Mouse (Mus musculus) lung, embryonic 14.5 days (tissue): ENCODE data around the gene Nxpe5. TPM values are rescaled to one million over a fixed set of nuclear protein-coding genes. Genes with fewer than 3 reads are reported as not detected.

ENCODE experiments used
- ATAC-seq: fragments of 200-750 bp; cut with Nextera tagmentation; 2 replicates; pipeline ENCODE4 v1.8.0; 2017; ENCODE audit warnings: mild to moderate bottlenecking, moderate TSS enrichment, moderate library complexity; ENCODE audit not compliant: insufficient read depth
- DNase-seq: peaks from one replicate; pipeline ENCODE4 v3.0.0-alpha.2; 2015
- H3K27ac ChIP-seq: fragments of 300-500 bp; sonication (generic); 2 replicates; pipeline ENCODE4 v1.5.1; 2014; ENCODE audit warnings: low read depth, mild to moderate bottlenecking, moderate library complexity
- H3K27me3 ChIP-seq: fragments of 300-500 bp; sonication (generic); 2 replicates; pipeline ENCODE4 v1.6.1; 2014; ENCODE audit warnings: low read length, control low read depth; ENCODE audit not compliant: insufficient read depth
- H3K36me3 ChIP-seq: fragments of 300-500 bp; sonication (generic); 2 replicates; pipeline ENCODE4 v1.6.1; 2014; ENCODE audit warnings: control low read depth; ENCODE audit not compliant: insufficient read depth
- H3K4me1 ChIP-seq: fragments of 300-500 bp; sonication (generic); 2 replicates; pipeline ENCODE4 v1.6.1; 2014; ENCODE audit warnings: antibody characterized with exemption, control low read depth; ENCODE audit not compliant: insufficient read depth
- H3K4me2 ChIP-seq: fragments of 300-500 bp; sonication (generic); 2 replicates; pipeline ENCODE4 v1.6.1; 2014; ENCODE audit warnings: mild to moderate bottlenecking
- H3K4me3 ChIP-seq: fragments of 300-500 bp; sonication (generic); 2 replicates; pipeline ENCODE4 v1.5.1; 2014; ENCODE audit warnings: low read depth, low read length
- H3K9ac ChIP-seq: fragments of 300-500 bp; sonication (generic); 2 replicates; pipeline ENCODE4 v1.6.1; 2014
- H3K9me3 ChIP-seq: fragments of 300-500 bp; sonication (generic); 2 replicates; pipeline ENCODE4 v1.6.1; 2016; ENCODE audit warnings: low read depth, low read length, control low read depth
- CTCF ChIP-seq: IDR thresholded peaks from 2 replicates; pipeline ENCODE4 v1.5.1; 2016; ENCODE audit warnings: antibody characterized with exemption, low read depth
- WGBS: fragments of 180-500 bp; shearing (Covaris S2); extraction: QIAGEN DNeasy Blood & Tissue Kit; methylation state at CpG from one replicate; pipeline ENCODE4 v1.1.7; 2014; 5-methylcytosine and 5-hydroxymethylcytosine counted together
- polyA plus RNA-seq: library from polyadenylated mRNA; unstranded; fragments of >200 nt; fragmentation: Nextera tagmentation; extraction: Ambion mirVana; gene quantifications from 2 replicates; pipeline ENCODE4 v1.2.1, GENCODE M21; 2014

Nxpe5 gene
- polyA plus RNA-seq, 1 experiment from 2014 or later: not detected

DNA sequence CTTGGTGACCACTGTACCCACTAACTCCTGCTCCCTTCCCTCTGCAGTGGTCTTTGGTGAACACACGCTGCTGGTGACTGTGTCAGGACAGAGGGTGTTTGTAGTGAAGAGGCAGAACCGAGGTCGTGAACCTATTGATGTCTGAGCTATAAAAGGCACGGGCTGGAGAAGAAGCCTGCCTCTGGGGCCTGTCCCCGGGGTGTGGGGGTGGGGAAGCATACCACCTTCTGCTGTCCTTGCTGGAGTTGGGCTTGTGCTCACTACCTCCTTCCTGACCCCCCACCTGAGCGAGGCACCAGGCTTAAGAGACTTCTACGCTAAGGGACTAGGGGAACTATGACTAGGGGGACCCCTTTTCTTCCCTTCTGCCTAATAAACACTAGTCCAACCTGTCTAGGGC is 33.3 kb downstream of the Nxpe5 start:
- 70% methylated on average over 7 of the region's 7 CpGs for WGBS
- no peak overlapping the region for H3K9ac ChIP-seq
- TF ChIP-seq CTCF: no peak
- peaks cover 7% of the 10 kb centered on the region for H3K4me1 ChIP-seq
- no peak overlapping the region for H3K4me2 ChIP-seq
- no peak overlapping the region for H3K27ac ChIP-seq
- H3K27me3 ChIP-seq: no peaks in the 10 kb centered on the region
- H3K36me3 ChIP-seq: peaks cover 40% of the 10 kb centered on the region
- H3K4me3 ChIP-seq: no peak overlapping the region
- DNase-seq (no peak), ATAC-seq (no peak)
- H3K9me3 ChIP-seq: no peaks in the 10 kb centered on the region

DNA sequence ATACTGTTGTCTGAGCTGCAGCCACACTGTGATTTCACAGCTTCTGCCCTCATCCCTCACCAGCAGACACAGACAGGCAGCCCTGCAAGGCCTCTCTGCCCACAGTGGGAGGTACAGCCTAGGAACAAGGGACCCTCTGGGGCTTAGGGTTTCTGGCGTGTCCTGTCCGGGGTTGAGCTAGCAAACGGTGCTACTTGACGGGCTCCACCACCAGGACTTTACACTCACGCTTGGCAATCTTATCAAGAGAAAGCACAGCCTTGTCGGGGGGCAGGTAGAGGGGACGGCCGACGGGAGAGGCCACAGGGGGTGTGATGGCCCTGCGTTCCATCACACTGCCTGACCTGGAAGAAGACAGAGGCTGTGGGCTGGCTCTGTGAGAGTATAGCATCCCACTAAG is 34.4 kb downstream of the Nxpe5 start:
- no peak overlapping the region for H3K27ac ChIP-seq
- no peak overlapping the region for H3K4me2 ChIP-seq
- peaks cover 7% of the 10 kb centered on the region for H3K4me1 ChIP-seq
- no peaks in the 10 kb centered on the region for H3K27me3 ChIP-seq
- H3K9ac ChIP-seq: no peak overlapping the region
- no peak for TF ChIP-seq CTCF
- DNase-seq (no peak), ATAC-seq (no peak)
- WGBS: 74% methylated on average over 10 of the region's 10 CpGs
- H3K9me3 ChIP-seq: no peaks in the 10 kb centered on the region
- no peak overlapping the region for H3K4me3 ChIP-seq
- peaks cover 40% of the 10 kb centered on the region for H3K36me3 ChIP-seq

DNA sequence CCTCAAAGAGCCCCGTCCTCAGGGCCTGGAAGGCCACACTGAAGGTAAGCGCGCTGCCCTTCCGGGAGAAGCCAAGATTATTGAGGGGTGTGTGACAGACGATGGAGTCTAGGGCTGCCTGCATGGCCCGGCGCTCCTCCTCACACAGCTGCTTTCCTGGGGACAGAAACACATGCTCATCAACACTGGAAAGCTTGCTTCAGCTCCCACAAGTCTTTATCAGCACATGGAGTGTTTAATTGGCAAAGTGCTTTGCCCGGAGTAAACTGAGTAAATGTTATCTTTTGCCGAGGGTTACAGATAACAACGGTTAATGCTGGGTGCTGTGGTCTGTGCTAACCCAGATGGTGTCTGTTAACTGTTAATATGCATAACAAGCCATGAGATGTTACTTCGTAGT is 35.1 kb downstream of the Nxpe5 start:
- no peak overlapping the region for H3K4me2 ChIP-seq
- H3K9me3 ChIP-seq: no peaks in the 10 kb centered on the region
- peaks cover 40% of the 10 kb centered on the region for H3K36me3 ChIP-seq
- TF ChIP-seq CTCF: no peak
- DNase-seq: no peak
- WGBS: 69% methylated on average over 11 of the region's 11 CpGs
- no peak overlapping the region for H3K4me3 ChIP-seq
- peaks cover 7% of the 10 kb centered on the region for H3K4me1 ChIP-seq
- H3K27ac ChIP-seq: no peak overlapping the region
- H3K9ac ChIP-seq: no peak overlapping the region
- ATAC-seq: no peak
- H3K27me3 ChIP-seq: no peaks in the 10 kb centered on the region

DNA sequence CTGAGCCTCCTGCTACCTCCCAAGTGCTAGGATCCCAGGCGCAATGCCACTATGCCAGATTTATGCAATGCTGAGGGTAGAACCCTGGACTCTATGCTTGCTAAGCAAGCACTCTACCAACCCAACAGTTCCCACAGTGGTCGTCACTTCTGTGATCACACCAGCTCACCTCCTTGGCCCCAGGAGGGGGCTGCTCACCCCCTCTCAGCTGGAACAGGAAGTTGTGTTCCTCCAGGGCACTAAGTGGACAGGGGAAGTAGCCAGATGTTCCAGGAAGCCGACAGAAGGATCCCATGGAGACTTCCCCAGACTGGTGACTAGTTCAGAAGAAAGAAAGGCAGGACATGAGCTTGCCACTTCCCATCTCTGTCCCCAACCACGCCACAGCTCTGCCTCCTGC is 36.3 kb downstream of the Nxpe5 start:
- TF ChIP-seq CTCF: no peak
- no peak for ATAC-seq
- Histone ChIP-seq H3K27me3 (no peaks in the 10 kb centered on the region), H3K36me3 (peaks cover 40% of the 10 kb centered on the region), H3K27ac (no peak overlapping the region), H3K9ac (no peak overlapping the region), H3K9me3 (no peaks in the 10 kb centered on the region), H3K4me2 (0 out of 2 replicates have a peak overlapping the region, but pooled peaks have one; percentile 20), H3K4me1 (peaks cover 7% of the 10 kb centered on the region), H3K4me3 (no peak overlapping the region)
- no peak for DNase-seq
- WGBS: 68% methylated on average over 4 of the region's 4 CpGs

DNA sequence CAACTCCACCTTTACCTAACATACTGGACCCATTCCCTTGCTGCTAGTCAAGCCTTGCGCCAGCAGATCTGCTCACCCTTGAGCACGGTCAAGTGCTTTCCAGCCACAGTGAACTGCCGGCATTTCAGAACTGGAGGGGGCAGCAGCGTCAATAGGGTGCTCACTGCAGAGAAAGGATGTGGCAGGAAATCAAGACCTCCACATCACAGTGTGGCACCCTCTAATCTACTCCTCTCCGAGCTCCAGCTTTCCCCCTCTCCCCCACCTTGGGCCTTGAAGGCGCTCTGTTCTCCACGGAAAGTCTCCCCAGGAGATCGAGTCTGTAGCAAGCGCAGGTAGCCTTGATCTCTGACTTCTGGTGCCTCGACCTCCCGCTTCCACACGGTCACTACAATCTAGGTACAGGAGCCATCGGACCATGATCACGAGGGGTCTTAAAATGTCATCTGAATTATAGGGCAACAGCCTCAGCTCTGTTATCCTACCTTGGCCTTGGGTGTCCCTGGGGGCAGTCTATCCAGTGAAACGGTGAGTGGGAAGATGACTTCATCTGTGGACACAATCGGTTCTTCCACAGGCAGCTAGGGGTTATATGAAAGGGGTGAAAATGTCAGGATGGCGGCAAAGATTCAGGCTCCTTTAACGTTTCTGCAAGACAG is 37.0 kb downstream of the Nxpe5 start:
- peaks cover 40% of the 10 kb centered on the region for H3K36me3 ChIP-seq
- peak overlapping the region; percentile 95 for H3K4me3 ChIP-seq
- H3K4me2 ChIP-seq: peak overlapping the region; percentile 92

DNA sequence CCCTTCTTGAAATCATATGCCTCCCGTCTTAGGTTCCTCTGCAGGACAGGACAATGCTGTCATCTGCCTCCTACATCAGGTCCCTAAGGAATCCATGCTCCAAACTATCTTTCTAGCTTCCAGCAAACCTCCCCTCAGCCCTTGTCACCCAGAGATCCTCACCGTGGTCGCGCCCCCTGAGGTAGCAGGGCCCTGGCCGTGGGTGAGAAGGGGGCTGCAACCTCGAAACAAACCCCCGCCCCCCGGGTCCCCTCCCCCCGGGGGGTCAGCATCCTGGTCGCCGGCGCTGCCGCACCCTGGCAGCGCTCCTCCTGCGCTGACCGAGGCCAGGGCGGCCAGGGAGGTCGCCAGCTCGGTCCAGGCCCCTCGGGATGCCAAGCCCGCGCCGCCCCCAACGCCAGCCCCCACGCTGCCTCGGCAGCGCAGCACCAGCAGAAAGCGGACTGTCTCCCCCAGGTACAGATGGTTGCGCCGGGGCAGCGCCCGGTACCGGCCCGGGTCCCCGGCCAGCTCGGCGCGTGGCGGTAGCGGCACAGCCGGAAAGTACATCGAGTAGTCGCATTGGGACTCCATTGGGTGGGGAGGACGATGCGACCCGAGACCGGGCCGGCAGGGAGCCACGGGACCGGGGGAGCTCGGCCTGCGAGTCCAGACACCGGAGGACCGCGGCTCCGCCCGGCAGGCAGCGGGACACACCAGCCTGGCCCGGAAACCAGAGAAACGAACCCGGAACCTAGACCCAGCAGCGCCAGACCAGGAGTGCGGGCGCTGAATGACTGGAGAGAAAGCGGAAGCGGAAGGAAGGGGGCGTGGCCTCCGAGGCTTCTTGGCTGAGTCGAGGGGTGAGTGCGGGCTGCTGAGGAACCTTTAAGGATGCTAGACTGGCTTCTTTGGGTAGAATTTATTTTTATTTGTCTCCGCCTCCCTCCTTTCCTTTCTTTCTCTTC is 37.8 kb downstream of the Nxpe5 start, which contains the start of gene BC037034:
Gene BC037034, minus strand, starts transcription at position 774 of the 947 bp plus-strand sequence.
- ATAC-seq (peak; percentile 93), DNase-seq (peak; percentile 97)
- Histone ChIP-seq H3K4me1 (peaks cover 7% of the 10 kb centered on the region), H3K9ac (peak within 1 kb of the TSS; percentile 95), H3K27me3 (no peaks in the 10 kb centered on the region), H3K9me3 (no peaks in the 10 kb centered on the region), H3K4me2 (peak within 1 kb of the TSS; percentile 92), H3K27ac (peak within 1 kb of the TSS; percentile 42; the same call in 1 of the 2 replicates), H3K36me3 (peaks cover 35% of the 10 kb centered on the region), H3K4me3 (peak within 1 kb of the TSS; percentile 95)
- no peak for TF ChIP-seq CTCF
- under 1% methylated on average over 71 of the region's 71 CpGs for WGBS

More for the DNA sequence above, 37.0 kb downstream of the Nxpe5 start:
- 56% methylated on average over 18 of the region's 18 CpGs for WGBS
- H3K27ac ChIP-seq: no peak overlapping the region
- no peak for ATAC-seq
- peaks cover 7% of the 10 kb centered on the region for H3K4me1 ChIP-seq
- H3K9me3 ChIP-seq: no peaks in the 10 kb centered on the region
- peak overlapping the region; percentile 95 for H3K9ac ChIP-seq
- DNase-seq: no peak
- TF ChIP-seq CTCF: no peak
- H3K27me3 ChIP-seq: no peaks in the 10 kb centered on the region

DNA sequence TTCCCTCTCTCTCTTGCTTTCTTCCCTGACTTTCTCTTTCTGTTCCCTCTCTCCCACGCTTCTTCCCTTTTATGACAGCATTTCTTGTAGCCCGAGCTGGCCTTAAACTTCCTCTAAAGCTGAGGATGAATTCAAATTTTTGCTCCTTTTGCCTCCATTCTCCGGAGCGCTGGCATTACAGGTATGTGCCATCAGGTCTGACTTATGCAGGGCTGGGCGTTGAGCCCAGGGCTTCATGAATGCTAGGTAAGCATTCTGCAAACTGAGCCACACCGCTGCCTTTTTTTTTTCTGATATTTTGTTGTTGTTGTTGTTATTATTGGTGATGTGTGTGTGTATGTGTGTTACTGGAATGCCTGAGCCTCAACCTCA is 38.5 kb downstream of the Nxpe5 start:
- DNase-seq (no peak), ATAC-seq (no peak)
- H3K9me3 ChIP-seq: no peaks in the 10 kb centered on the region
- no peak for TF ChIP-seq CTCF
- H3K27ac ChIP-seq: 0 out of 2 replicates have a peak overlapping the region, but pooled peaks have one; percentile 42
- H3K27me3 ChIP-seq: no peaks in the 10 kb centered on the region
- H3K4me2 ChIP-seq: peak overlapping the region; percentile 92
- H3K9ac ChIP-seq: peak overlapping the region; percentile 95
- peak overlapping the region; percentile 95 for H3K4me3 ChIP-seq
- WGBS: 8% methylated on average over 6 of the region's 6 CpGs
- peaks cover 29% of the 10 kb centered on the region for H3K36me3 ChIP-seq
- H3K4me1 ChIP-seq: peaks cover 7% of the 10 kb centered on the region
